Mouse (Mus musculus) thymus, postnatal 0 days (tissue): ENCODE data around the gene Gdi1. TPM values are rescaled to one million over a fixed set of nuclear protein-coding genes. Genes with fewer than 3 reads are reported as not detected.

Source experiments
- DNase-seq: peaks from one replicate; pipeline ENCODE4 v3.0.0-alpha.2; 2015; ENCODE audit warnings: low spot score
- polyA plus RNA-seq: library from polyadenylated mRNA; unstranded; fragments of >200 nt; fragmentation: Nextera tagmentation; extraction: Ambion mirVana; gene quantifications from 2 replicates; pipeline ENCODE4 v1.2.1, GENCODE M21; 2015

Gdi1 gene
- polyA plus RNA-seq = 104 and 107 TPM in 2 replicates

DNA sequence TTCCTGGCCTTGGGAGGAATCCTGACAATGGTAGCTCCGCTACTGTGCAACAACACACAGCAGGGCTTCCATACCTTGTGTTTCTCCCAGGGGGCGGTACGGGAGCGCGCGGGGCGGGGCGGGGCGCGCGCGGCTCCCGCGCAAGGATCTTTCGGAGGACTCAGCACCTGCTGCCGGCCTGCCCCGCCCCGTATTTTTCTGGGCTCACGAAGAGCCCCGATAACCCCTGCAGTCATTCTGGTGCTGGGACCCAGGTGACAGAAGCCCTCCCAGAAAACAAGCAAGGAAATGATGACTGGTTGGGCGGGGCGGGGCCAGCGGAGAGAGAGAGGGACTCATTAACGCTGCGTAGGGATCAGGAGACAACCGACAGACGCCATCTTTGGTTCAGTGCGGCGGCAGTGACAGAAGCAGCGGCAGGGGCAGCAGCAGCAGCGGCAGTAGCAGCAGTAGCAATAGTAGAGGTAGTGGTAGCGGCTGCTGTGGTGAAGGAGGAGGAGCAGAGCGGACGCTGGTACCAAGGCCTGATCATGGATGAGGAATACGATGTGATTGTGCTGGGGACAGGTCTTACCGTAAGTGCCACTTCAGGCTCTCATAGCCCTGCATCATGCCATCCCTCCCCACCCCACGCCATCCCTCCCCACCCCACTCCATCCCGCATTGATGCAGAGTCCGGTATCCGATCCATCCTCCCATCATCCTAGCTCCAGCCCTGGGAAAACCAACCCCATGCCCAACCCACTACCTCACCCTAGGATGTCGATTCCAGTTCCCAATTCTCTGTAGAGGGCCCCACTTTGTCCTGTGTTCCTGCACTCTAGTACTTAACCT, at the start of gene Gdi1:
Gdi1 (plus strand) TSS at position 132 of the 834 bp plus-strand sequence.
- DNase-seq = peak; percentile 85

- no peak for DNase-seq
These were observed 47.1 kb upstream of the Gdi1 start for GRCm38 (mm10) chrX:74257746-74258145.

DNA sequence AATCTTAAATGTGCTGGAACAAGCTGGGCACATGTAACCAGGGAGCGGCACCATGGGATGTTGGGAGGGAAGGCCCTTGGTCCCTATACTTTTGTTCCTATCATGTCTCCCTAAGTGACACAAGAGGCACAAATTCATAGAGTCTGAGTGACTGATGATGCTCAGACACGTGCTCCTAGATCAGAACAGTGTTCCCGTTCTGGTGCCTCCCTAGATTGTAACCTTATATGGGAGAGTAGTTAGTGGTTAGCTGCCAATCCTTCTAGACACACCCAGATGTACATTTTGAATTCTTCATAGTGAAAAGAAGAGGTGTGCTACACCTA, 35.1 kb upstream of the Gdi1 start:
- DNase-seq = no peak

- DNase-seq = peak; percentile 96
These were observed 34.5 kb upstream of the Gdi1 start, which contains the start of gene Rpl10 for GRCm38 (mm10) chrX:74270062-74270901. Gene Rpl10, plus strand, starts transcription at chrX:74270812.

DNA sequence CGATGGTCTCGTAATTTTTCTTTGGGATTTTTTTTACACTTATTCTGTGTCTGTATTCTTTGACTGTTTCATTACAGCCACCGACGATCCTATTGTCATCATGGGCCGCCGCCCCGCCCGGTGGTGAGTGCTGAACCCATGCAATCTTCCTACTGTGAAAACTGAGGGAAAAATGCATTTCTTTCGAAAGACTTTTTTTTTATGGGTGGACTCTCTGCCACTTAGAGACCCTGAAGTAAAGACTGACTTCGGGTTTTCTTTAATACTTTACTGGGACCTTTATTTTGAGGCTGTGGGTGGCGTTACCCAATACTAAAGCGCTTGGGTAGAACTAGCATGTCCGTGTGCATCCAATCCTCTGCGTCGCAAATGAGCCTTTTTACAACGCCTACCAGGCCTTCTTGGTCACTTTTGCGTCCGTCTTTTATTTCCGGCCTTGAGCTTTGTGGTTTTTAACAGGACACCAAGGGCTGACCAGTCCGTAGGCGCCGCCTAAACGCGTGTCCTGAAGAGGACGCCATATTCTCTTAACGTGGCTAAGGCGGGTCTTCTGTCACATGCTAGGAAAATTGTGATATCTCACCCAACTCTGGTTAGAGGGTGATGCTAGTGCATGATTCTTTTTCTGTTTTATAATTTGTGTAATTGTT, 33.8 kb upstream of the Gdi1 start:
- DNase-seq = peak; percentile 18

- DNase-seq = no peak
These were observed 31.1 kb upstream of the Gdi1 start for GRCm38 (mm10) chrX:74273422-74274322.

- no peak for DNase-seq
These were observed 26.9 kb upstream of the Gdi1 start for GRCm38 (mm10) chrX:74277916-74278315.

- no peak for DNase-seq
These were observed 23.6 kb upstream of the Gdi1 start for GRCm38 (mm10) chrX:74281041-74281731.

DNA sequence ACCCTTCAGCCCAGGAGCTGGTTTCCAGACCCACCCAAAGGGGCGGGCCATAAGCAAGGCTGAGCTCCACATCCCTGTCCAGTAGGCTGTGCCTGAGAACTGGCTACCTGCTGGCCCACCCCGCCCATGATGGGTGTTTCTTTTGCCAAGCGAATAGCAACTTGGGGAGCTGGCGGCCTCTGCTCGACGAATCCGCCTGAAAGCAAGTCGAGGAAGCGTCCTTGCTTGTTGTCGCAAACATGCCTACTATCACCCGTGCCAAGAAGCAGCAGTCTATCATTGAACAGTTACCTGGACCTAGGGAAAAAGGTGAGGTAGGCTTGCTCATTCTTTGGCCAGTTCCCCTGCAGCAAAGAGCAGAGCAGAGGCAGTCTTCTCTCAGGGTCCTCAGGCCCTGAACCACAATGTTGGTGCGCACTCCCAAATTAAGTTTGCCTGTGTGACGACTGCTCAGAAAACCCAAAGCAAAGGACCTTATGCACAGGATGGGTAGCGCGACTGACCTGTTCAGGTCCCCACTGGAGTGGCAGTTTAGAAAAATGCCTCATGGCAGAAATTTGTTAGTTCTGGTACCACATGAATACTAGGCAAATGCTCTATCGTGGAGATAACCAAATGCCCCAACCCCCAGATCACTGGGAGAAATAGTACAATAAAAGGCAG, 22.9 kb upstream of the Gdi1 start, which contains the start of the genes Taz and Dnase1l1:
Taz (plus strand) TSS at position 181 of the 663 bp plus-strand sequence.
Dnase1l1 (minus strand) TSS at position 606 of the 663 bp plus-strand sequence.
- peak; percentile 54 for DNase-seq

DNA sequence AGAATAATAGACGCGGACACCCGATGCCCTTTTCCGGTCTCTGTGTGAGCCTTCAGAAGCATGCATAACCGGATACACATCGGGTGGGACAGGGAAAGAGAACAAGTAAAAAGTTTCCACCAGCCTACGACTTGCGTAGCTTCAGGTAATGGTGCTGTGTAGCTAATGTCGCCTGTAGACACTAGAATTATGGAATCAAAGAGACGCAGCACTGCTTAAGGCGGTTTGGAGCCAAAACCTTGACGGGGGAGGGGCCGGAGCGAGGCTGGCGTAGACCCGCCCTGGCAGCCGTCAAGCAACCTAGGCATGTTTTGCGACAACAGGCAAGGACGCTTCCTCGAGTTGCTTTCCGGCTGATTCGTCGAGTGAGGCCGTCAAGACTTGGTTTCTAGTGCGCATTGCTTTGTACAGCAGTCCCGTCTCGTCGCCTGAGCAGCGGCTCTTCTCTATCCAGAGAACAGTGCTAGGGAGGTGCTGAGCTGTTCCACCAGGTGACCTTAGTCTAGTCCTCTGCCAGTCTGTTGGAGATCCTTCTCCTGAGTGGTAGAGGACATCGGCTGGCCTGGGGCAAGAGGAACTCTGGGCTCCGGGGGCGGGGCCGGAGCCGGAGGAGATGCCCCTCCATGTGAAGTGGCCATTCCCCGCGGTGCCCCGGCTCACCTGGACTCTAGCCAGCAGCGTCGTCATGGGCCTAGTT, 22.3 kb upstream of the Gdi1 start:
- DNase-seq = peak; percentile 88

- no peak for DNase-seq
These were observed 21.7 kb upstream of the Gdi1 start for GRCm38 (mm10) chrX:74283092-74283437.

DNA sequence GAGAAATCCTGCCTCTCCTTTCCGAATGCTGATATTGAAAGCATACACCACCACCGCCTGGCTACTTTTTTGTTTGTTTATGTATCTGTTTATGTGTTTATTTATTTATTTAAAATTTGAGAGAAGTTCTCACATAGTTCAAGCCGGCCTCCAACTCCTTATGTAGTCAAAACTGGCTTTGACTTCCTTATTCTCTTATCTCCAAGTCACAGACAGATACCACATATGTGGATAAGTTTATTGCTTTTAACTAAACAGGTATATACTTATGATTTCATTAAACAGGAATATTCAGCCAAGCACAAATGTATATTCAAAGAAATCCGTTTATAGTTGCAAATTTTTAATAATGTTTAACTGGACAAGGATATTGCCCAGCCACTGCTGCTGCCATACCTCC, 11.4 kb upstream of the Gdi1 start:
- DNase-seq = no peak

GRCm38 (mm10) chrX:74296538-74297448, 8.0 kb upstream of the Gdi1 start, which contains the start of gene Atp6ap1:
Gene Atp6ap1, plus strand, starts transcription at chrX:74297097.
- DNase-seq = peak; percentile 88

DNA sequence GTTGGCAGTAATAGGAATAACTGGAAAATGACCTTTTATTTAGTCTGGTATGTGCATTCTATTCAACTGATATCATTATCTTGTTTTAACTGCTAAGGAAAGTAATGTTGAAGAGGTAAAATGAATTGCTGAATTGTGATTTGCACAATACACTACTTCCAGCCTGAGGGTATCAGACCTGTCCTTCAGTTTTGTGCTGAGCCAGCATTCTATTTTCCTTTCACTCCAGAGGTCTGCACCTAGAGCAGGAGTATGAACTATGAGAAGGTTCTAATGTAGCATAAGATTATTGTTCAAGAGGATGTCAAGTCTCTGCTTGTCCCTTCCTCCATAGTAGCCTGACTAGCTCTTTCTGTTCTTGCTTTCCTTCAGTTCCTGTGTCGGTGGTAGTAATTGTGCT, 6.5 kb upstream of the Gdi1 start:
- no peak for DNase-seq

DNA sequence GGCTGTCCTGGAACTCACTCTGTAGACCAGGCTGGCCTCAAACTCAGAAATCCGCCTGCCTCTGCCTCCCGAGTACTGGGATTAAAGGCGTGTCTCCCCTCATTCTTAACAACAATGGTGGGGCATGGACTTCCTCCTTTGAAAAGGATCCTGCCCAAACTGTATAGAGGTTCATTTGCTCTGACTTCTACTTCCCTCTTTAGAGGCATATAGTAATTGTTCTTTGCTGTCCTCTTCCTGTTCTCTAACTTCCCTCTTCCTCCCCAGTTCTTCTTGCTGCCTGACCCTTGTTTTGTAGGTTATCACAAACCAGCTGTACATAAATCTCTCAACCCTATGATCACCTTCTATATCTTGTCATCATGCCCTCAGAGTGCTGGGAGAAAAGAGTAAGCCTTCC, 5.1 kb upstream of the Gdi1 start:
- no peak for DNase-seq

- DNase-seq = peak; percentile 89
These were observed 8.0 kb downstream of the Gdi1 start, which contains the start of gene Fam50a for GRCm38 (mm10) chrX:74312540-74313464. Gene Fam50a, plus strand, starts transcription at chrX:74313033.
